Mouse (Mus musculus) hindbrain, embryonic 10.5 days (tissue): ENCODE measurements around the gene Ywhaq. TPM values are rescaled to one million over a fixed set of nuclear protein-coding genes. Genes with fewer than 3 reads are reported as not detected.

Source experiments
- DNase-seq: peaks from one replicate; pipeline ENCODE4 v3.0.0-alpha.2; 2017; ENCODE audit warnings: low spot score
- H3K27ac ChIP-seq: fragments of 300-500 bp; sonication (generic); 2 replicates; pipeline ENCODE4 v1.5.1; 2016; ENCODE audit warnings: mild to moderate bottlenecking, moderate library complexity
- H3K27me3 ChIP-seq: fragments of 300-500 bp; sonication (generic); 2 replicates; pipeline ENCODE4 v1.6.1; 2016; ENCODE audit warnings: mild to moderate bottlenecking; ENCODE audit not compliant: poor library complexity, insufficient read depth, severe bottlenecking
- H3K36me3 ChIP-seq: fragments of 300-500 bp; sonication (generic); 2 replicates; pipeline ENCODE4 v1.6.1; 2016; ENCODE audit warnings: mild to moderate bottlenecking, moderate library complexity
- H3K4me1 ChIP-seq: fragments of 300-500 bp; sonication (generic); replicated peaks from 2 replicates; pipeline ENCODE4 v1.6.1; 2016; ENCODE audit warnings: mild to moderate bottlenecking
- H3K4me3 ChIP-seq: fragments of 300-500 bp; sonication (generic); 2 replicates; pipeline ENCODE4 v1.5.1; 2016; ENCODE audit warnings: mild to moderate bottlenecking, moderate library complexity
- H3K9me3 ChIP-seq: fragments of 300-500 bp; sonication (generic); 2 replicates; pipeline ENCODE4 v1.6.1; 2016; ENCODE audit warnings: mild to moderate bottlenecking, moderate library complexity
- WGBS: fragments of 180-500 bp; shearing (Covaris S2); methylation state at CpG from one replicate; pipeline ENCODE4 v1.1.7; 2016; 5-methylcytosine and 5-hydroxymethylcytosine counted together
- polyA plus RNA-seq: library from polyadenylated mRNA; unstranded; fragments of >200 nt; fragmentation: Nextera tagmentation; extraction: Ambion mirVana; gene quantifications from 2 replicates; pipeline ENCODE4 v1.2.1, GENCODE M21; 2016

Ywhaq gene
- 1,017 and 1,052 TPM in 2 replicates for polyA plus RNA-seq

DNA sequence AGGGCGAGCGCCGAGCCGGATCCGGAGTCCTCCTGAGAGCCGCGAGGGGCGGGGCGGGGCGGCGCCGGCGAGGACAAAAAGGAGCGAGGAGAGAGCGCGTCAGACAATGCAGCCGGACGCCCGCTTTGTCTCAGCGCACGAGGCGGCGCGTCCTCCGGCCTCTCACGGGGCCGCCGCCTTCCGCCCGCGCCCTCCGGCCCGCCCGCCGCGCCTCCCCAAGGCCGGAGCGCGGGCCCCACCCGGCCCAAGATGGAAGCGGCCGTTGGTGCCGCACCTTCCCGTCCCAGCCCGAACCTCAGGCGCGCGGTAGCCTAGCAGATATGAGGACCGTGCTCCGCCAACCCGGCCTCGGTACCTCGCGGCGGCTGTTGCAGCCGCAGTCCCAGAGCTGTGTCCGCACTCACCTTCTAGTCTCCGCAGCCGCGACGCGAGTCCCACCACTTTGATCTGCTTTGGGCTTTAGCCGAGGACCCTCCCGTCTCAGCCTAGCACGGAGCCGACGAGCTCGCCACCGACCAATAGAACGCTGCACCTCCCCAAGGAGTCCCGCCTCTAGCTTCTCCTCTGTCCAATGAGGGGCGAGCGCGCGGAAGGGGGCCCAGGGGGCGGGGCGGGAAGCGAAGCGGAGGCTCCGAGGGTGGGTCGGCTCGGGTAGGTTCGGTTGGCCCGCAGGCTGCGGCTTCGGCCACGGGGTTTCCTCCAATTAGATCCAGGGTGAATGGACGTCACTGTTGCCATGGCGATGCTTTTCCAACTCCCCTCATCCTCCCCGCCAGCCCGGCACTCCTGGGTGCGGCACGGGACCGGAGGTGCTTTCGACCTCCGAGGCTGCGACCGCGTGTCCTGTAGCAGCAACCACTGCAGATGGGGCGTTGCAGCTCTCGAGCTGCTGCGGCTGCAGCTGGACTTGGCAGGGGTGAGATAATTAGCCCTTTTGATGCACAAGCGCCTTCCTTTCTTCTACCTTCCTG is at the start of gene Ywhaq:
TSS of gene Ywhaq (minus strand) at position 538 of the 971 bp plus-strand sequence.
- peaks cover 30% of the 10 kb centered on the region for H3K9me3 ChIP-seq
- no peaks in the 10 kb centered on the region for H3K27me3 ChIP-seq
- H3K4me3 ChIP-seq, result peak within 1 kb of the TSS; percentile 86
- WGBS, result under 1% methylated on average over 103 of the region's 103 CpGs
- peaks cover 34% of the 10 kb centered on the region for H3K36me3 ChIP-seq
- peak within 1 kb of the TSS; percentile 99 for H3K27ac ChIP-seq
- peaks cover 26% of the 10 kb centered on the region for H3K4me1 ChIP-seq
- peak; percentile 99 for DNase-seq

DNA sequence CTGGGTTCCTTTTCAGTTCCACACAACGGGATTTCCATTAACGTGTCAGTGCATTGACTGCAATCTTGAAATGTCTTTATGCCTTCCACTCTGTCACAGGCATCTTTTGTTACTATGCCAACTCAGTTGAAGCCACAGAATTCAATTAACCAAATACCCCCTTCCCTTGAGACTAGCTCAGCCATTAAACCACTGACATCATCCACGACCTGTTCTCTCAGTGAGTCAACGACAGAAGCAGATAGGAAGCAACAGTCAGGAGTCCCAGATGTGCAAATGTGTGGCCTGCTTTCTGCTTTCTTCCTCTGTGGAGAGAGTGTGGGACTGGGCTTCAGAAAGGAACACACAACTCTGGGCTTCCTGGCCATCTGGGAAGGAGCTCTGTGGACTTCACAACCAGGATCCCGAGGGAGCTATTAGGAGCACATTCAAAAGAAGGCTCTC is 46.0 kb upstream of the Ywhaq start:
- WGBS, result 54% methylated on average over 5 of the region's 5 CpGs
- no peak for DNase-seq

GRCm38 (mm10) chr12:21462658-21463057 is 45.2 kb upstream of the Ywhaq start:
- Histone ChIP-seq H3K36me3 (no peaks in the 10 kb centered on the region), H3K4me1 (0 out of 2 replicates have a peak, but pooled peaks cover 7% of the 10 kb centered on the region), H3K27me3 (no peaks in the 10 kb centered on the region), H3K9me3 (no peaks in the 10 kb centered on the region), H3K4me3 (no peak overlapping the region), H3K27ac (no peak overlapping the region)
- DNase-seq, result no peak
- WGBS, result 87% methylated on average over 3 of the region's 3 CpGs

More for the DNA sequence above, 46.0 kb upstream of the Ywhaq start:
- no peaks in the 10 kb centered on the region for H3K27me3 ChIP-seq
- H3K36me3 ChIP-seq, result no peaks in the 10 kb centered on the region
- 0 out of 2 replicates have a peak, but pooled peaks cover 7% of the 10 kb centered on the region for H3K4me1 ChIP-seq
- H3K9me3 ChIP-seq, result no peaks in the 10 kb centered on the region
- no peak overlapping the region for H3K4me3 ChIP-seq
- no peak overlapping the region for H3K27ac ChIP-seq

- Histone ChIP-seq H3K36me3 (no peaks in the 10 kb centered on the region), H3K4me1 (0 out of 2 replicates have a peak, but pooled peaks cover 7% of the 10 kb centered on the region), H3K4me3 (no peak overlapping the region), H3K9me3 (no peaks in the 10 kb centered on the region), H3K27me3 (no peaks in the 10 kb centered on the region), H3K27ac (no peak overlapping the region)
- no peak for DNase-seq
- WGBS, result 87% methylated on average over 4 of the region's 4 CpGs
Measured at GRCm38 (mm10) chr12:21459681-21460080, 42.2 kb upstream of the Ywhaq start.

DNA sequence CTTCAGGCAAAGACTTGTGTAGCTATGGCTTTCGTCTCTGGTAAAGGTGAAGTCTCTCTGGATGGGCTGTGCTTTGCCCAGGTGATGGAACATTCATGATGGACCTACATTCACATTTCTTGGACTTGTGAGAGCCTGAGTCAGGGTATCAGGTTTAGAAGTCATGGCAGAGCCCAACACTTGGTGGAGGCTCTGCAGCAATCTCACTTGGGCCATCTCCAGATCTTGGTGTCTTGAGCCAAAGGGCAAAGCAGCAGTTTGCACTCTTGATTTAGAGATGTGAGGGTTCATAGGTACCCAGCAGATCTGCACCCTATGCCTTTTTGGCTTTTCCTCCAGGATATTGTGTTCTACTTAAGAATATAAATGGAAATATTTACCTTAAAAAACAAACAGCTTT is 38.6 kb upstream of the Ywhaq start:
- no peaks in the 10 kb centered on the region for H3K36me3 ChIP-seq
- H3K27ac ChIP-seq, result no peak overlapping the region
- H3K4me3 ChIP-seq, result no peak overlapping the region
- DNase-seq, result no peak
- no peaks in the 10 kb centered on the region for H3K4me1 ChIP-seq
- no peaks in the 10 kb centered on the region for H3K27me3 ChIP-seq
- no peaks in the 10 kb centered on the region for H3K9me3 ChIP-seq
- 87% methylated on average over 1 of the region's 1 CpGs for WGBS

GRCm38 (mm10) chr12:21451752-21452151 is 34.3 kb upstream of the Ywhaq start:
- 29% methylated on average over 1 of the region's 1 CpGs for WGBS
- Histone ChIP-seq H3K4me3 (no peak overlapping the region), H3K9me3 (no peaks in the 10 kb centered on the region), H3K27me3 (no peaks in the 10 kb centered on the region), H3K4me1 (no peaks in the 10 kb centered on the region), H3K36me3 (no peaks in the 10 kb centered on the region), H3K27ac (no peak overlapping the region)
- DNase-seq, result no peak

DNA sequence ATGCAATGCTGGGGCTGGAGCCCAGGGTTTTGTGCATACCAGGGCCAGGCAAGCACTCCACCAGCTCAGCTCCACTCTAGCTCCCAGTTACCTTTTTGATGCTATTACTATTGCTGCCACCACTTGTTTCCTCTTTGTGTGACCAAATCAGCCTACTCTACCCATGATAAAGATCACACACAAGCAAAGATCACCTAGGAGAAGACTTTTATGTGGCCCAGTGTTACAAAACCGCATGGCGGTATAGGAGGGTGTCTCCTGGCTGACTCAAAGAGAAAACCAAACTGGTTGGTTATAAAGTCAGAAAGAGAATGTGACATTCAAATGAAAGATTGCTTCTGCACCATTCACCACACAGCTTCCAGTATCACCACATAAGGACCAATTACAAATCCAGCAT is 33.9 kb upstream of the Ywhaq start:
- no peak for DNase-seq
- no peaks in the 10 kb centered on the region for H3K9me3 ChIP-seq
- no peaks in the 10 kb centered on the region for H3K27me3 ChIP-seq
- no peak overlapping the region for H3K4me3 ChIP-seq
- WGBS, result 97% methylated on average over 2 of the region's 2 CpGs
- no peaks in the 10 kb centered on the region for H3K4me1 ChIP-seq
- no peaks in the 10 kb centered on the region for H3K36me3 ChIP-seq
- no peak overlapping the region for H3K27ac ChIP-seq

DNA sequence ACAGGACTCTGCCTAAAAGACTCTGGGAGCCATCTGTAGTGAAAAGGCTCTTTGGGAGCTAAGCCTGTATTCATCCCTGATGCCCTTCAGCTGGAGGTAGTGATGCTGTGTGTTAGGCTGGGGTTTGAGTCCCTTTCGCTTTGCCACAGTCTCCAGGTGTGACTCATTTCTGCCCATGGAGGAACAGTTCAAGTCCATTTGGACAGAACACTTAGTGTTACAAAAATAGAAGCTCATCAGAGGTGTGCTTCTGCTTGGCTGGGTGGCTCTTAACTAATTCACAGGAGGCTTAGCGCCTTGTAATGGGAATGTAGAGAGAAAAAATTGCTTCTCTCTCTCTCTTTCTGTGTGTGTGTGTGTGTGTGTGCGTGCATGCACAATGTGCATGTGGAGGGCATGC is 26.3 kb upstream of the Ywhaq start:
- H3K4me1 ChIP-seq, result peaks cover 7% of the 10 kb centered on the region; the same call in 1 of the 2 replicates
- DNase-seq, result no peak
- H3K27me3 ChIP-seq, result no peaks in the 10 kb centered on the region
- no peaks in the 10 kb centered on the region for H3K36me3 ChIP-seq
- no peak overlapping the region for H3K27ac ChIP-seq
- WGBS, result 97% methylated on average over 3 of the region's 3 CpGs
- no peak overlapping the region for H3K4me3 ChIP-seq
- no peaks in the 10 kb centered on the region for H3K9me3 ChIP-seq

DNA sequence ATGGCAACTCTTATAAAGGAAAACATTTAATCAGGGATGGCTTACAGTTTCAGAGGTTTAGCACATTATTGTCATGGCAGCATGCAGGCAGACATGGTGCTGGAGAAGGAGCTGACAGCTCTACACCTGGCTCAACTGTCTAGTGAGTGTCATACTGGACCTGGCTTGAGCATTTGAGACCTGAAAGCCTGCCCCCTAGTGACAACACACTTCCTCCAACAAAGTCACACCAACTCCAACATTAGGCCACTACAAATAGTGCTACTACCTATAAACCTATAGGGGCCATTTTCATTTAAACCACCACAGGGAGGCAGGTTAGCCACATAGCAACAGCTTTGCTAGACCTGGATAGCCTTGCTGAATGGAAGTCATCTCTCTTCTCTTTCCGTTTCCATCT is 24.4 kb upstream of the Ywhaq start:
- no peak for DNase-seq
- peaks cover 9% of the 10 kb centered on the region; the same call in 1 of the 2 replicates for H3K4me1 ChIP-seq
- no peaks in the 10 kb centered on the region for H3K9me3 ChIP-seq
- no peaks in the 10 kb centered on the region for H3K36me3 ChIP-seq
- WGBS, result 86% methylated on average over 1 of the region's 1 CpGs
- no peak overlapping the region for H3K27ac ChIP-seq
- no peak overlapping the region for H3K4me3 ChIP-seq
- H3K27me3 ChIP-seq, result no peaks in the 10 kb centered on the region

DNA sequence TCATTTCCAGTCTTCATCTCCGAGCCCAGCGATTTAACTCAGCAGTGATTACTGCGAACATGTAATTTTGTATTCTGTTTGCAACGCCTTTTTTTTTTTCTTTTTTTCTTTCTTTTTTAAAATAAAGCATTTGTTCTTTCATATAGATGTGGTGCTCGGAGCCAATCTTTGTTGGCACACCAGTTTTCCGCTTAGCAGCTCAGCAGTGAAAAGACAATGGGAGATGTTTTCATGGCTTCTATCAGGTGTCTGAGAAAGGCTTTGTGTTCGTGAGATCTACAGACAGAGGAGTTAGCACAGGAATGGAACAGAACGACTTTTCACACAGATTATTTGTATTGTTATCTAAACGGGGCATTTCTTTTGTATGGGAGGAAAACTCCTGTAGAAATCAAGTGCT is 22.0 kb upstream of the Ywhaq start:
- WGBS, result 66% methylated on average over 9 of the region's 9 CpGs
- H3K4me1 ChIP-seq, result peaks cover 9% of the 10 kb centered on the region; the same call in 1 of the 2 replicates
- no peak overlapping the region for H3K4me3 ChIP-seq
- H3K27me3 ChIP-seq, result no peaks in the 10 kb centered on the region
- no peak overlapping the region for H3K27ac ChIP-seq
- no peaks in the 10 kb centered on the region for H3K36me3 ChIP-seq
- DNase-seq, result no peak
- H3K9me3 ChIP-seq, result no peaks in the 10 kb centered on the region

GRCm38 (mm10) chr12:21438750-21439394 is 21.4 kb upstream of the Ywhaq start:
- 73% methylated on average over 4 of the region's 4 CpGs for WGBS
- Histone ChIP-seq H3K27me3 (no peaks in the 10 kb centered on the region), H3K9me3 (no peaks in the 10 kb centered on the region)

DNA sequence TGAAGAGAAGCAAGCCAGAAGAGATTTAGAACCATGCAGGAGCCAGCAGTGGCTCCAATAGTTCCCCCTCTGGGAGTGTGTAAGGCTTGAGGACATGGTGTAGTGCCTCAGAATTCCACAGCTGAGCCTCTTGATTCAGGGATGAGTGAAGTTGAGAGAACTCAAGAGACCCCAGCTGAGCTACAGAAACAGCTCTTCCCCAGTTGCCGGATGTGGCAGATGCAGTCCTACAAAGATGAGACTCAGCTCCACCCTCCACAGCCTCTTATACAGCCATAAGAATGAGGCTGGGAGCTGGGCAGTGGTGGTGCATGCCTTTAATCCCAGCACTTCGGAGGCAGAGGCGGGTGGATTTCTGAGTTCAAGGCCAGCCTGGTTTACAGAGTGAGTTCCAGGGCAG is 20.9 kb upstream of the Ywhaq start:
- DNase-seq, result no peak
- WGBS, result 83% methylated on average over 3 of the region's 3 CpGs

More at GRCm38 (mm10) chr12:21438750-21439394, 21.4 kb upstream of the Ywhaq start:
- Histone ChIP-seq H3K27ac (no peak overlapping the region), H3K36me3 (no peaks in the 10 kb centered on the region), H3K4me3 (no peak overlapping the region), H3K4me1 (peaks cover 9% of the 10 kb centered on the region; the same call in 1 of the 2 replicates)
- DNase-seq, result no peak

GRCm38 (mm10) chr12:21431950-21432349 is 14.5 kb upstream of the Ywhaq start:
- no peak for DNase-seq
- Histone ChIP-seq H3K4me3 (no peak overlapping the region), H3K27me3 (no peaks in the 10 kb centered on the region), H3K4me1 (peaks cover under 1% of the 10 kb centered on the region; the same call in 1 of the 2 replicates), H3K27ac (no peak overlapping the region), H3K9me3 (no peaks in the 10 kb centered on the region), H3K36me3 (no peaks in the 10 kb centered on the region)
- 65% methylated on average over 8 of the region's 8 CpGs for WGBS

More for the DNA sequence above, 20.9 kb upstream of the Ywhaq start:
- H3K4me1 ChIP-seq, result peaks cover 9% of the 10 kb centered on the region; the same call in 1 of the 2 replicates
- no peak overlapping the region for H3K27ac ChIP-seq
- no peaks in the 10 kb centered on the region for H3K27me3 ChIP-seq
- no peak overlapping the region for H3K4me3 ChIP-seq
- no peaks in the 10 kb centered on the region for H3K36me3 ChIP-seq
- no peaks in the 10 kb centered on the region for H3K9me3 ChIP-seq
